Mouse (Mus musculus) MEL (cell line): ENCODE measurements around the gene Pde8b. TPM values are rescaled to one million over a fixed set of nuclear protein-coding genes. Genes with fewer than 3 reads are reported as not detected.

ENCODE experiments used
- DNase-seq: peaks from one replicate; pipeline ENCODE4 v3.0.0; 2011; ENCODE audit warnings: low read depth, low spot score
- H3K27ac ChIP-seq: 2 replicates; pipeline ENCODE4 v1.5.1; 2012; ENCODE audit warnings: low read depth, mild to moderate bottlenecking, control low read depth, low read length, moderate library complexity; ENCODE audit not compliant: control insufficient read depth
- H3K27me3 ChIP-seq, 2 experiments: fragments of 150-350 bp in 1 of 2; sonication (generic) in 1 of 2; 2 replicates each; pipeline ENCODE4 v1.6.1; 2012; ENCODE audit warnings: low read length in 2 of 2, mild to moderate bottlenecking in 2 of 2, improper control_type of control experiment in 1 of 2, moderate library complexity in 1 of 2; ENCODE audit not compliant: insufficient read depth in 2 of 2, control insufficient read depth in 1 of 2
- H3K36me3 ChIP-seq, 2 experiments: 2 replicates each; pipeline ENCODE4 v1.6.1; 2012 to 2014; ENCODE audit warnings: low read length in 2 of 2, improper control_type of control experiment in 1 of 2, inconsistent platforms in 1 of 2, mild to moderate bottlenecking in 1 of 2; ENCODE audit not compliant: insufficient read depth in 2 of 2, control insufficient read depth in 1 of 2
- H3K4me1 ChIP-seq, 2 experiments: fragments of 150-350 bp in 1 of 2; sonication (generic) in 1 of 2; 2 replicates each; pipeline ENCODE4 v1.6.1; 2012; ENCODE audit warnings: low read length in 2 of 2, improper control_type of control experiment in 1 of 2, mild to moderate bottlenecking in 1 of 2; ENCODE audit not compliant: insufficient read depth in 2 of 2, control insufficient read depth in 1 of 2
- H3K4me3 ChIP-seq, 2 experiments: fragments of 150-350 bp in 1 of 2; sonication (generic) in 1 of 2; 2 replicates each; pipeline ENCODE4 v1.5.1; 2012; ENCODE audit warnings: low read depth in 2 of 2, low read length in 2 of 2, mild to moderate bottlenecking in 2 of 2, moderate library complexity in 2 of 2, control low read depth in 1 of 2, improper control_type of control experiment in 1 of 2; ENCODE audit not compliant: control insufficient read depth in 1 of 2, insufficient read depth in 1 of 2
- H3K79me2 ChIP-seq: 2 replicates; pipeline ENCODE4 v1.6.1; 2012; ENCODE audit warnings: mild to moderate bottlenecking, low read length, moderate library complexity; ENCODE audit not compliant: control insufficient read depth, poor library complexity, insufficient read depth
- H3K9ac ChIP-seq: 2 replicates; pipeline ENCODE4 v1.6.1; 2012; ENCODE audit warnings: low read depth, mild to moderate bottlenecking, control low read depth, low read length, moderate library complexity; ENCODE audit not compliant: control insufficient read depth, poor library complexity, severe bottlenecking
- H3K9me3 ChIP-seq: fragments of 150-350 bp; sonication (generic); replicated peaks from 2 replicates; pipeline ENCODE4 v1.6.1; 2012; ENCODE audit warnings: mild to moderate bottlenecking, low read length, improper control_type of control experiment, moderate library complexity; ENCODE audit not compliant: insufficient read depth
- GABPA ChIP-seq: IDR thresholded peaks from 2 replicates; pipeline ENCODE4 v1.6.1; 2012; ENCODE audit warnings: low read depth, mild to moderate bottlenecking, inconsistent platforms, low read length, improper control_type of control experiment, moderate library complexity
- MAFK ChIP-seq: IDR thresholded peaks from 2 replicates; pipeline ENCODE4 v1.6.1; 2011; ENCODE audit warnings: low read depth, mild to moderate bottlenecking, low read length, improper control_type of control experiment, borderline replicate concordance
- MAX ChIP-seq: IDR thresholded peaks from 2 replicates; pipeline ENCODE4 v1.6.1; 2011; ENCODE audit warnings: low read length, improper control_type of control experiment
- MEF2A ChIP-seq: IDR thresholded peaks from 2 replicates; pipeline ENCODE4 v1.6.1; 2014; ENCODE audit warnings: low read depth, mild to moderate bottlenecking, inconsistent platforms, low read length, improper control_type of control experiment; ENCODE audit not compliant: poor library complexity, insufficient replicate concordance, severe bottlenecking; ENCODE audit errors: extremely low read depth
- POLR2AphosphoS2 ChIP-seq: IDR thresholded peaks from 2 replicates; pipeline ENCODE4 v1.6.1; 2011; ENCODE audit warnings: low read length, improper control_type of control experiment
- SIN3A ChIP-seq: IDR thresholded peaks from 2 replicates; pipeline ENCODE4 v1.6.1; 2012; ENCODE audit warnings: low read length, improper control_type of control experiment, inconsistent platforms
- TAL1 ChIP-seq: IDR thresholded peaks from 2 replicates; pipeline ENCODE4 v1.6.1; 2012; ENCODE audit warnings: mild to moderate bottlenecking, inconsistent platforms, low read length, moderate library complexity, mixed read lengths
- USF1 ChIP-seq: IDR thresholded peaks from 2 replicates; pipeline ENCODE4 v1.6.1; 2014; ENCODE audit warnings: low read depth, mild to moderate bottlenecking, inconsistent platforms, low read length, improper control_type of control experiment, moderate library complexity
- ZC3H11A ChIP-seq: IDR thresholded peaks from 2 replicates; pipeline ENCODE4 v1.6.1; 2012; ENCODE audit warnings: low read depth, mild to moderate bottlenecking, inconsistent platforms, low read length, improper control_type of control experiment
- ZMIZ1 ChIP-seq: IDR thresholded peaks from 2 replicates; pipeline ENCODE4 v1.6.1; 2012; ENCODE audit warnings: low read depth, mild to moderate bottlenecking, inconsistent platforms, low read length, improper control_type of control experiment, moderate library complexity
- ZNF384 ChIP-seq: IDR thresholded peaks from 2 replicates; pipeline ENCODE4 v1.6.1; 2012; ENCODE audit warnings: low read depth, mild to moderate bottlenecking, inconsistent platforms, low read length, improper control_type of control experiment
- polyA plus RNA-seq, 2 experiments: library from polyadenylated mRNA; stranded (reverse) in 1 of 2; unstranded in 1 of 2; fragments of >175 nt in 1 of 2; fragments of >200 nt in 1 of 2; gene quantifications; 2 replicates each; pipeline versions ENCODE4 v1.2.1 to v1.2.4; 2012; ENCODE audit warnings: low replicate concordance in 2 of 2, low read depth in 1 of 2; ENCODE audit not compliant: insufficient read length in 2 of 2, insufficient read depth in 1 of 2, missing spikeins in 1 of 2
- total RNA-seq: library from RNA; depleted of rRNA; stranded (reverse); fragments of 300-350 nt; gene quantifications from 2 replicates; pipeline ENCODE4 v1.2.3, GENCODE M21; 2012

Pde8b gene
- total and polyA plus RNA-seq, 3 experiments, result 0.04 to 0.40 TPM; not detected in 1

DNA sequence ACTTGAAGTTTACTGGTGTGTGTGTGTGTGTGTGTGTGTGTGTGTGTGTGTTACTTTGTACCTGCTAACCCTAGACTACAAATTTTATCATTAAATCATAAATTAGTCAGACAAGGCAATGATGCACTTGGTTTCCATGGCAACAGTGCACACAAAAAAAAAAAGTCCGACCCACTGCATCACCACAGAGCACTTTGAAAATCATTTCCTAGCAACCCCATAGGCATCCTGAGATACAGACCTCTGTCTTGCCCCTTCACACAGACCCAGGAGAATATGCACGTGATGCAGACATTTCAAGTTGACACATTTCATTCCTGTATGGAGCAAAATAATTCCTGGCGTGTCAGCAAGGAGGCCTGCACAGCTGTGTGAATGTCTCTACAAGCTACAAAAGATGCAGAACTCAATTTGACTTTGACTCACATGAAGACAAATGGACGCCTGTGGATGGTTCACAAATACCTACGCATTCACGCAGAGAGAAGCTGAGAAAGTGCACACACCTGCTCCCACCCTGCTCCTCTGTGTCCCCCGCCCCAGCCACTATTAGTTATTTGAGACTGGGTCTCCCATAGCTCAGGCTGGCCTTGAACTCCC lies 53.9 kb downstream of the Pde8b start:
- Histone ChIP-seq H3K4me3 (no peak overlapping the region), H3K9me3 (no peaks in the 10 kb centered on the region), H3K9ac (no peak overlapping the region), H3K27ac (no peak overlapping the region), H3K36me3 (no peaks in the 10 kb centered on the region), H3K27me3 (no peaks in the 10 kb centered on the region; a peak in 1 of 4 replicates), H3K4me1 (no peaks in the 10 kb centered on the region), H3K79me2 (no peaks in the 10 kb centered on the region)
- no peak for TF ChIP-seq MAX
- TF ChIP-seq POLR2AphosphoS2, result no peak
- no peak for DNase-seq

DNA sequence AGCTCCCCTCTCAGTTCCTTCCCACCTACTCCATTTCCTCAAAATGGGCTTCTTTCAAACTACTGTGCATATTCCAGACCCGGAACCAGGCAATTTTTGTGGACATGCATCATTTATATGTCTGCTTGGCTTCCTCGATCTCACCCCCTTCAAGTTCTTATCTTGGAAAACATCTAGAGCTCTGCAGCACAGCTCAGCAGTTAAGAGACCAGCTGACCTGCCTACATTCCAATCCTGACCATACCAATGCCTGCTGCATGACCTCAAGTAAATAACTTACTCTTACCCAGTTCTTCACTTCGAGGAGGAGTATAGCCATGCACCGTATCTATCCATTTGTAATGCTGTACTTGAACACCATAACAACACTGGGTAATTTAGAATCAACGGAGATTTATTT lies 58.2 kb downstream of the Pde8b start:
- Histone ChIP-seq H3K4me3 (no peak overlapping the region), H3K27ac (no peak overlapping the region), H3K79me2 (no peaks in the 10 kb centered on the region), H3K9ac (no peak overlapping the region), H3K36me3 (no peaks in the 10 kb centered on the region), H3K27me3 (no peaks in the 10 kb centered on the region; a peak in 1 of 4 replicates), H3K9me3 (no peaks in the 10 kb centered on the region), H3K4me1 (no peaks in the 10 kb centered on the region)
- no peak for TF ChIP-seq ZMIZ1
- TF ChIP-seq ZNF384, result no peak
- no peak for TF ChIP-seq USF1
- DNase-seq, result no peak

DNA sequence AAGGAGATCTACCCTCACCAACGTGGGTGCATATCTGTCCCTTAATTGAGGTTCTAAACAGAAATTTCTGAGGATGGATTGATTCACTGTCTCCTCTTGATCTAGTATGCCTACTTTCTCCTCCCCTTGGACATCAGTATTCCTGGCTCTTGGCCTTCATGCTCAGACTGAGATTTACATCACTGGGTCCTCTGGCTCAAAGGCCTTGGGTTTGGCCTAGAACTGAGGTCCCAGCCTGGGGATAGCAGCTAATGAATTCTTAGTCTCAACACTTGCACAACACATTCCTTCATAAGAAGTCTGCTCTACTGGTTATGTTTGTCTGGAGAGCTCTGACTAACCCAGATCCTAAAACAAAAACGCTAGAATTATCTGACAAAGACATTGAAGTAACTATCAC lies 61.0 kb downstream of the Pde8b start:
- Histone ChIP-seq H3K27me3 (no peaks in the 10 kb centered on the region; a peak in 1 of 4 replicates), H3K9me3 (no peaks in the 10 kb centered on the region), H3K4me3 (no peak overlapping the region), H3K27ac (no peak overlapping the region), H3K79me2 (no peaks in the 10 kb centered on the region), H3K4me1 (no peaks in the 10 kb centered on the region), H3K36me3 (no peaks in the 10 kb centered on the region), H3K9ac (no peak overlapping the region)
- no peak for DNase-seq
- TF ChIP-seq GABPA (no peak), TAL1 (no peak), SIN3A (no peak), ZMIZ1 (no peak), MEF2A (no peak), ZC3H11A (no peak), MAFK (no peak)
